Mouse (Mus musculus): ENCODE data around the gene Krt17. TPM values are rescaled to one million over a fixed set of nuclear protein-coding genes. Genes with fewer than 3 reads are reported as not detected.

The Krt17 gene
- total and polyA plus RNA-seq, 3 experiments = not detected

GRCm38 (mm10) chr11:100281596-100282544 is 21.0 kb upstream of the Krt17 start:
- peak; percentile 85 for DNase-seq (ENCODE audit: low read depth, low spot score)
- TF ChIP-seq RAD21 (IDR thresholded peaks at IDR 0.05; ENCODE audit: low read depth, low read length) = peak; percentile 95
- TF ChIP-seq POLR2A (IDR thresholded peaks at IDR 0.05; ENCODE audit: control insufficient read depth in 1 of 2, insufficient read depth in 1 of 2, low read depth in 1 of 2, low read length in 2 of 2, poor library complexity in 1 of 2) = no peak
- peak; percentile 88 for TF ChIP-seq SMC3 (IDR thresholded peaks at IDR 0.05; ENCODE audit: low read depth, low read length)
- TF ChIP-seq ZC3H11A (IDR thresholded peaks at IDR 0.05; ENCODE audit: low read depth, low read length) = peak; percentile 83
- peak; percentile 74 to 96 (median 95) for TF ChIP-seq CTCF (IDR thresholded peaks at IDR 0.05 in 2 of 3, conservative IDR thresholded peaks at IDR 0.05 in 1 of 3; ENCODE audit: control insufficient read depth in 1 of 3, insufficient read depth in 1 of 3, low read depth in 2 of 3, low read length in 3 of 3, poor library complexity in 1 of 3, severe bottlenecking in 1 of 3)
- TF ChIP-seq ZNF384 (IDR thresholded peaks at IDR 0.05; ENCODE audit: low read depth, low read length) = peak; percentile 21; the same call in 1 of the 2 replicates
- H3K9me3 ChIP-seq (replicated peaks; ENCODE audit: insufficient read depth, low read length) = no peaks in the 10 kb centered on the region
- no peaks in the 10 kb centered on the region; a peak in 1 of 4 replicates for H3K27me3 ChIP-seq (ENCODE audit: control insufficient read depth in 1 of 2, insufficient read depth in 2 of 2, low read length in 2 of 2)
- no peaks in the 10 kb centered on the region for H3K36me3 ChIP-seq (ENCODE audit: control insufficient read depth in 1 of 2, insufficient read depth in 2 of 2, low read length in 2 of 2)
- H3K4me1 ChIP-seq (ENCODE audit: control insufficient read depth in 1 of 2, insufficient read depth in 2 of 2, low read length in 2 of 2) = no peaks in the 10 kb centered on the region
- H3K4me3 ChIP-seq (ENCODE audit: control insufficient read depth in 1 of 2, insufficient read depth in 1 of 2, low read depth in 2 of 2, low read length in 2 of 2) = no peak overlapping the region
- no peak overlapping the region for H3K9ac ChIP-seq (ENCODE audit: control insufficient read depth, low read depth, low read length, poor library complexity, severe bottlenecking)
- H3K79me2 ChIP-seq (ENCODE audit: control insufficient read depth, insufficient read depth, low read length, poor library complexity) = no peaks in the 10 kb centered on the region
- no peak overlapping the region for H3K27ac ChIP-seq (ENCODE audit: control insufficient read depth, low read depth, low read length)

- Histone ChIP-seq H3K4me3 (ENCODE audit: control insufficient read depth in 1 of 2, insufficient read depth in 1 of 2, low read depth in 2 of 2, low read length in 2 of 2) (no peak overlapping the region), H3K36me3 (ENCODE audit: control insufficient read depth in 1 of 2, insufficient read depth in 2 of 2, low read length in 2 of 2) (no peaks in the 10 kb centered on the region), H3K27ac (ENCODE audit: control insufficient read depth, low read depth, low read length) (no peak overlapping the region), H3K4me1 (ENCODE audit: control insufficient read depth in 1 of 2, insufficient read depth in 2 of 2, low read length in 2 of 2) (no peaks in the 10 kb centered on the region), H3K79me2 (ENCODE audit: control insufficient read depth, insufficient read depth, low read length, poor library complexity) (no peaks in the 10 kb centered on the region), H3K9me3 (replicated peaks; ENCODE audit: insufficient read depth, low read length) (no peaks in the 10 kb centered on the region), H3K9ac (ENCODE audit: control insufficient read depth, low read depth, low read length, poor library complexity, severe bottlenecking) (no peak overlapping the region), H3K27me3 (ENCODE audit: control insufficient read depth in 1 of 2, insufficient read depth in 2 of 2, low read length in 2 of 2) (no peaks in the 10 kb centered on the region)
- TF ChIP-seq MYC (IDR thresholded peaks at IDR 0.05; ENCODE audit: low read depth, low read length) (no peak), CTCF (IDR thresholded peaks at IDR 0.05 in 2 of 3, conservative IDR thresholded peaks at IDR 0.05 in 1 of 3; ENCODE audit: control insufficient read depth in 1 of 3, insufficient read depth in 1 of 3, low read depth in 2 of 3, low read length in 3 of 3, poor library complexity in 1 of 3, severe bottlenecking in 1 of 3) (no peak), NRF1 (IDR thresholded peaks at IDR 0.05; ENCODE audit: insufficient read depth, low read depth, low read length, poor library complexity, severe bottlenecking) (no peak), RAD21 (IDR thresholded peaks at IDR 0.05; ENCODE audit: low read depth, low read length) (no peak), MYB (IDR thresholded peaks at IDR 0.05; ENCODE audit: low read depth, low read length) (no peak), BHLHE40 (IDR thresholded peaks at IDR 0.05; ENCODE audit: borderline replicate concordance, low read depth, low read length) (no peak), USF2 (IDR thresholded peaks at IDR 0.05; ENCODE audit: borderline replicate concordance in 1 of 2, insufficient read depth in 1 of 2, low read depth in 1 of 2, low read length in 2 of 2) (no peak), MEF2A (IDR thresholded peaks at IDR 0.05; ENCODE audit: extremely low read depth, insufficient replicate concordance, low read depth, low read length, poor library complexity, severe bottlenecking) (no peak), ZNF384 (IDR thresholded peaks at IDR 0.05; ENCODE audit: low read depth, low read length) (no peak), UBTF (IDR thresholded peaks at IDR 0.05; ENCODE audit: borderline replicate concordance, insufficient read depth, low read depth, low read length) (no peak), POLR2AphosphoS5 (IDR thresholded peaks at IDR 0.05; ENCODE audit: borderline replicate concordance, low read depth, low read length) (no peak), CHD1 (IDR thresholded peaks at IDR 0.05; ENCODE audit: low read depth, low read length) (no peak), ZC3H11A (IDR thresholded peaks at IDR 0.05; ENCODE audit: low read depth, low read length) (no peak), ZKSCAN1 (IDR thresholded peaks at IDR 0.05; ENCODE audit: low read depth, low read length) (no peak), POLR2A (IDR thresholded peaks at IDR 0.05; ENCODE audit: control insufficient read depth in 1 of 2, insufficient read depth in 1 of 2, low read depth in 1 of 2, low read length in 2 of 2, poor library complexity in 1 of 2) (no peak), MAZ (IDR thresholded peaks at IDR 0.05; ENCODE audit: low read depth, low read length) (no peak), SIN3A (IDR thresholded peaks at IDR 0.05; ENCODE audit: low read length) (no peak)
- no peak for DNase-seq (ENCODE audit: low read depth, low spot score)
These were observed 17.9 kb upstream of the Krt17 start for GRCm38 (mm10) chr11:100278759-100279158.

Measured in MEL (cell line).